Mouse (Mus musculus) stomach, embryonic 16.5 days (tissue): ENCODE measurements around the gene Mras. TPM values are rescaled to one million over a fixed set of nuclear protein-coding genes. Genes with fewer than 3 reads are reported as not detected.

Source experiments
- ATAC-seq: fragments of 200-750 bp; cut with Nextera tagmentation; 2 replicates; pipeline ENCODE4 v1.8.0; 2017; ENCODE audit warnings: moderate number of reproducible peaks, moderate TSS enrichment; ENCODE audit not compliant: insufficient read depth, low FRiP score
- H3K27ac ChIP-seq: fragments of 300-500 bp; sonication (generic); 2 replicates; pipeline ENCODE4 v1.5.1; 2014; ENCODE audit warnings: low read length
- H3K27me3 ChIP-seq: fragments of 300-500 bp; sonication (generic); 2 replicates; pipeline ENCODE4 v1.6.1; 2014; ENCODE audit warnings: low read length, control low read depth, mixed read lengths; ENCODE audit not compliant: control insufficient read depth, insufficient read depth
- H3K36me3 ChIP-seq: fragments of 300-500 bp; sonication (generic); 2 replicates; pipeline ENCODE4 v1.6.1; 2014; ENCODE audit warnings: low read length; ENCODE audit not compliant: control insufficient read depth, insufficient read depth
- H3K4me1 ChIP-seq: fragments of 300-500 bp; sonication (generic); 2 replicates; pipeline ENCODE4 v1.6.1; 2014; ENCODE audit warnings: low read length, control low read depth, mixed read lengths; ENCODE audit not compliant: control insufficient read depth, insufficient read depth
- H3K4me2 ChIP-seq: fragments of 300-500 bp; sonication (generic); 2 replicates; pipeline ENCODE4 v1.6.1; 2014; ENCODE audit warnings: low read depth, low read length, mixed read lengths
- H3K4me3 ChIP-seq: fragments of 300-500 bp; sonication (generic); replicated peaks from 2 replicates; pipeline ENCODE4 v1.5.1; 2014; ENCODE audit warnings: mild to moderate bottlenecking, low read length
- H3K9ac ChIP-seq: fragments of 300-500 bp; sonication (generic); 2 replicates; pipeline ENCODE4 v1.6.1; 2014; ENCODE audit warnings: low read length
- H3K9me3 ChIP-seq: fragments of 300-500 bp; sonication (generic); replicated peaks from 2 replicates; pipeline ENCODE4 v1.6.1; 2016; ENCODE audit warnings: low read length, control low read depth; ENCODE audit not compliant: control insufficient read depth
- WGBS: fragments of 180-500 bp; shearing (Covaris S2); extraction: QIAGEN DNeasy Blood & Tissue Kit; methylation state at CpG from one replicate; pipeline ENCODE4 v1.1.7; 2014; 5-methylcytosine and 5-hydroxymethylcytosine counted together
- polyA plus RNA-seq: library from polyadenylated mRNA; unstranded; fragments of >200 nt; fragmentation: Nextera tagmentation; extraction: Ambion mirVana; gene quantifications from 2 replicates; pipeline ENCODE4 v1.2.1, GENCODE M21; 2015

Gene Mras
- polyA plus RNA-seq, 1 experiment from 2014 or later: 8.4 TPM

- Histone ChIP-seq H3K4me2 (no peak overlapping the region), H3K4me3 (no peak overlapping the region), H3K9ac (no peak overlapping the region), H3K27ac (no peak overlapping the region), H3K36me3 (no peaks in the 10 kb centered on the region), H3K27me3 (no peaks in the 10 kb centered on the region), H3K4me1 (no peaks in the 10 kb centered on the region), H3K9me3 (no peaks in the 10 kb centered on the region)
- 39% methylated on average over 3 of the region's 3 CpGs for WGBS
- no peak for ATAC-seq
Measured at GRCm38 (mm10) chr9:99341600-99341999, 95.6 kb downstream of the Mras start.

- 68% methylated on average over 12 of the region's 12 CpGs for WGBS
- Histone ChIP-seq H3K27me3 (no peaks in the 10 kb centered on the region), H3K4me2 (no peak overlapping the region), H3K9ac (no peak overlapping the region), H3K36me3 (no peaks in the 10 kb centered on the region), H3K4me3 (no peak overlapping the region), H3K27ac (no peak overlapping the region), H3K9me3 (no peaks in the 10 kb centered on the region), H3K4me1 (no peaks in the 10 kb centered on the region)
- ATAC-seq: no peak
Measured at GRCm38 (mm10) chr9:99340126-99340525, 97.1 kb downstream of the Mras start.

- ATAC-seq: no peak
- no peaks in the 10 kb centered on the region for H3K4me1 ChIP-seq
- H3K4me2 ChIP-seq: no peak overlapping the region
- no peak overlapping the region for H3K9ac ChIP-seq
- H3K4me3 ChIP-seq: no peak overlapping the region
- no peaks in the 10 kb centered on the region for H3K27me3 ChIP-seq
- H3K36me3 ChIP-seq: no peaks in the 10 kb centered on the region
- H3K27ac ChIP-seq: no peak overlapping the region
- 87% methylated on average over 1 of the region's 1 CpGs for WGBS
- H3K9me3 ChIP-seq: no peaks in the 10 kb centered on the region
Measured at GRCm38 (mm10) chr9:99339182-99339581, 98.0 kb downstream of the Mras start.

GRCm38 (mm10) chr9:99338293-99338692 is 98.9 kb downstream of the Mras start:
- Histone ChIP-seq H3K4me2 (no peak overlapping the region), H3K4me1 (no peaks in the 10 kb centered on the region), H3K27ac (no peak overlapping the region), H3K9ac (no peak overlapping the region), H3K9me3 (no peaks in the 10 kb centered on the region), H3K36me3 (no peaks in the 10 kb centered on the region), H3K27me3 (no peaks in the 10 kb centered on the region), H3K4me3 (no peak overlapping the region)
- ATAC-seq: no peak
- 96% methylated on average over 1 of the region's 1 CpGs for WGBS

GRCm38 (mm10) chr9:99336538-99336937 is 100.6 kb downstream of the Mras start:
- Histone ChIP-seq H3K4me2 (no peak overlapping the region), H3K27ac (no peak overlapping the region), H3K9me3 (no peaks in the 10 kb centered on the region), H3K27me3 (no peaks in the 10 kb centered on the region), H3K9ac (no peak overlapping the region), H3K4me1 (no peaks in the 10 kb centered on the region), H3K4me3 (no peak overlapping the region), H3K36me3 (no peaks in the 10 kb centered on the region)
- 74% methylated on average over 4 of the region's 4 CpGs for WGBS
- 0 out of 2 replicates have a peak, but pooled peaks have one; percentile 14 for ATAC-seq

Other genes with a start within 250 kb of the Mras start
- gene Faiml, start 200.1 kb downstream of the Mras start, polyA plus RNA-seq: not detected in 2 replicates
- gene Cep70, start 194.0 kb downstream of the Mras start, polyA plus RNA-seq: 23.9 and 29.3 TPM in 2 replicates
- gene Esyt3, start 78.8 kb downstream of the Mras start, polyA plus RNA-seq: 0.90 and 1.5 TPM in 2 replicates
- gene Nme9, start 14.1 kb upstream of the Mras start, polyA plus RNA-seq: 0.27 and 0.32 TPM in 2 replicates
- 23.4 and 24.2 TPM in 2 replicates for gene Armc8, start 131.5 kb upstream of the Mras start, polyA plus RNA-seq
- 27.3 and 28.6 TPM in 2 replicates for gene Dbr1, start 138.4 kb upstream of the Mras start, polyA plus RNA-seq
- gene A4gnt, start 175.1 kb upstream of the Mras start, polyA plus RNA-seq: 2.2 and 2.9 TPM in 2 replicates
- 13.3 and 18.3 TPM in 2 replicates for gene Dzip1l, start 192.1 kb upstream of the Mras start, polyA plus RNA-seq